Mouse (Mus musculus) olfactory bulb, adult 2 months (tissue): ENCODE data around the gene Cdk5.

Experiments used
- CTCF ChIP-seq: fragments of 200-500 bp; IDR thresholded peaks from 2 replicates; pipeline ENCODE4 v1.5.1; 2012; ENCODE audit warnings: low read depth, mild to moderate bottlenecking, low read length, moderate library complexity; ENCODE audit not compliant: insufficient read depth
- POLR2A ChIP-seq: fragments of 200-500 bp; IDR thresholded peaks from 2 replicates; pipeline ENCODE4 v1.6.1; 2012; ENCODE audit warnings: mild to moderate bottlenecking, low read depth, low read length, moderate library complexity; ENCODE audit not compliant: insufficient read depth

- TF ChIP-seq POLR2A (no peak), CTCF (no peak)
Measured at GRCm38 (mm10) chr5:24380499-24380898, 42.8 kb downstream of the Cdk5 start.
